Mouse (Mus musculus) left cerebral cortex, adult 9 months (tissue): ENCODE measurements at regions not wholly inside any gene's neighbourhood (a gene's known extent, or its start where the extent isn't known, plus 50 kb on each side); places are given as distances from the start of the nearest gene placed in this dataset.

Experiments used
- DNase-seq, 2 experiments: peaks; one replicate each; pipeline ENCODE4 v3.0.0; 2022; ENCODE audit warnings: low spot score in 2 of 2

DNA sequence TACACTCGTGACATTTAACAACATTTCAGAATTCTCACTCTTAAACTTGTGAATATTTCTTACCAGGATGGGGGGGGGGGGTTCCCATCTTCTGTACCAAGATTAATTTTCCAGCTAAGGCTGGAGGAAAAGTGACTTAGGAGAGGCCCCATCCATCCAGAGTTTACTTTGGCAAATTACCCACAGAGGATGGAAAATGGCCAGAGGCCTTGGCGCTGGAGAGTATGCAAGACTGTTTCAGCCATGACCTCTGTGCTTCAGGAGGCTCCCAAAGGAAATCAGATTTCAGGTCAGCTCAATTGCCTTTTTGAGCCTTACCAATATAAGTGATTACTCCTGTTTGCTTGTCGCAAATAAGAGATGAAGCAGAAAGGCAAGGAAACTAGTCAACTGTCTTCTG, 143.4 kb upstream of the F930015N05Rik start:
- DNase-seq, result no peak

DNA sequence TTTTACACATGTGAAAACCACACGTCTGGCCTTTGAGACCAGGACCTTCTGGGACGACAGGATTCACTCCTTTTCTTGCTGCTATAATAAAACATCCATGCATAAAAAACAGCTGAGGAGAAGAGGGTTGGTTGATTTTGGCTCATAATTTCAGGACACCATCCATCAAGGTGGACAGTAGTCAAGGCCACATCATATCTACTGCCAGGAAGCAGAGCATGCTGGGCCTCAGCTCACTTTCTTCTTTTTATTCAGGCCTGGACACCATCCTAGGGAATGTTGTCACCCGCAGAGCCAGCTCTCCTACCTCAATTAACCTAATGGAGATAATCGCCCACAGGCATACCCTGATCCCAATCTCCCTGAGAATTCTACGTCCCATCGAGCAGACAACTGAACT, 149.6 kb upstream of the F930015N05Rik start:
- DNase-seq, result no peak

DNA sequence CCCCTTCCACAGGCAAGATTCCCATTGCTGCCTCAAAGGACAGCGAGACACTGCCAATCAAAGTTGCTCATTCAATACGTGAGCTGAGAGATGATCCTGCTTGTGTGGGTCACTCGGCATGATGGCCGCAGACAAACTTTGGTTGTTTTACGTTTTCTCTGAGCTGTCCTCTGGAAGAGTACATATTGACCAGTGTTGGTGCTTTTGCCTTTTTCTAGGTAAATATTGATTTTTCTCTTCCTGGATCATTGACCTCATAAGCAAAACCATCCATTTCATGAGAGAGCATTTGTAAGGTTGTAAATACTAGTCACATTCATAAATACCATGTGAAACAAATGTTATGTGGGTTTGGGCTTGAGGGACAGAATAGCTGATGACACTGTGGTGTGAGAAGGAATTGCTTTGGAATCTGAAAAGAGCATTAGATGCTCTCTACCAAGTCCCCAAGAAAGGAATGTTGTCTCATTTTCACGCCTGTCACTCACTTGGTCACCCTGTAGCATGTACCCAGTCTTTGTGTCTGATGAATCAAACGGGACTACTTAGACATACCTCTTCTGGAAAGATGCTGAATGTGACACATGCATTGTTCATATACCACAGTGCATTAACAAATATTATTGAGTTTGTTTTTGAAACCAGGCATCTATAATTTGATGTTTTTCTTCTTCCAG, 150.7 kb upstream of the F930015N05Rik start:
- DNase-seq, result no peak

DNA sequence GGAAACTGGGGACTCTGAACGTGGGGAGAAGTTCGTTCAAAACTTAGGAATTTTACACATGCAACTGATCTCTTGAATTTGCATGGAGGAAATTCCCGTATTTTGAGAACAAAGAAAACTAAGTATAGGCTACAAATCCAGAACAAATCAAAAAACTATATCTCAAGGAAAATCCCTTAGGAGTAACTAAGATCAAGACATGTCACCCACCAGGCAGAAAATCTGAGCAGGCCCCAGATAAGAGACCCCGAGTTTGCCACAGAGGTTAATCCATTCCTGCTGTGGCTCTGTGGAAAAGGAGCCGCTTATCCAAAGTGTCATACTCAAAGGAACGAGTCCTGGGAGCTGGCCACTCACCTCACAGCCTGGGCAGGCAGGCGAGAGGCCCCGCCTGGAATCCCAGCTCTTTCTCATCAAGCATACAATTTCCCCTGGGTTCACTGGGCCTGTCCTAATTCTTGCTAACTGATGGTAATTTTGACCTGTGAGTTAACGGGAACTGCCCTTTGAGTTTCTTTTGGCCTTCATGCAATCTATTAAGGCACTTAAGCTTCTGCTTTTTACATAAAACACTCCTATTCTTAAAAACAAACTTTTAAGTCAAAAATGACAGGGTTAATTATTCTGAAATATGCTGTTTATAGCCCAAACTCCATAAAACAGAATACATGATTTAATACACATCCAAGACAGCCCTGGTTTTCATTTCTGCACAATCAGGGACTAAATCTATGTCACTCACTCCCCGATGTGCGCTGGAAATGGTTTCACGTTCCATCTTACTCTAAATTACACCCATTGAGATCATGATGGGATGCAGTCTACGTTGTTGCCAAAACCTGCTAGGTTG, 151.5 kb upstream of the F930015N05Rik start:
- DNase-seq, result no peak

DNA sequence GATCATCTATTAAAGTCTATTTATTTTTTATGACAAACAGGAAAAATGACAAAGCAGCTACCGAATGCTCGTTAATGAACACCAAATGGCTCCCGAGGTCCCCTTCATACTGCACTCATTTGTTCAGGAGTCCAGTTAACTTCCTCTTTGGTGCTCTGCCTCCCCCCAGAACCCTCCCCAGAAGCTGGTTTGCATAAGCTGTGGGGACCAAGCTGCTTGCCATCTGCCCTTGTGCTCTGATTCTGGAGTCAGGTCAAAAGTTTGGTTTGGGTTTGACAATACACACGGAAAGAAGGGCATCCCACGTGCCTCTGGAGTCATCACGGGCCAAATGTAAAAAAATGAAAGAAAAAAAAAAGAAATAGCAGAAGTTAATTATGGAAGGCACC, 152.1 kb upstream of the F930015N05Rik start:
- no peak for DNase-seq

DNA sequence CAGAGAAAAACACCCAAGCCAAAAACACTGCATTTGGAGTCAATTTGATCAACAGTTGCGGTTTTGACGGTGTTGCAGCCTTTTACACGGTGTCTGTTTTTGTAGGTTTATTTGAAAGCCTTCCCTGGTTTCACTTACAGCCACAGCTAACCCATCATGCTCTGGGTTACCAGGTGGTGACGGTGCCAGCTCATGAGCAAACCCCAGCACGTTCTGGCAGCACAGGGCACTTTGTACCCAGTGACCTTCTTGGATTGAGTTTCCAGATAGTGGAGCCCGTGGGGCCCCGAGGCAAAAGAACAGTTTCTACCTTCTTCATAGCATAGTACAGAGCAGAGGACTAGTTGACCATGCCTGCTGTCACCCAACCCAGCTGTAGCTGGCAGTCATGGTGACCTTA, 152.6 kb upstream of the F930015N05Rik start:
- no peak for DNase-seq

DNA sequence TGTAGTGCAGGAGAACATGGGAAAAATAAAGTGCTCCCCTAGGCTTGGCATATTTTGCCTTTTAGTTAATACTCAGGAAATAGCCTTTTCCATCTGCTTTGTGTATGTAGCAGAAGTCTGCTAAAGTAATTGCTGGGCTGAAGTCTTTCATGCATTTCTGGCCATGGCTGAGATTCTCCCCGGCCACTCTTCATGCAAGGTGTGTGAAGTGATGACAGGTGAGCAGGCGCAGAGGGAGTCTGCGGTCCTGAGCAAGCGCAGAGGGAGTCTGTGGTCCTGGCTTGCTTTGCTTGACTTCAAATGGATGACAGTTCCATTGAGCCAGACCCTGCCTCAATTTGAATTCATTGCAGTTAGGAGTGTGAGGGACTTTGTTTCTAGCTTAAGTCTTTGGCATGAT, 153.6 kb upstream of the F930015N05Rik start:
- no peak for DNase-seq

DNA sequence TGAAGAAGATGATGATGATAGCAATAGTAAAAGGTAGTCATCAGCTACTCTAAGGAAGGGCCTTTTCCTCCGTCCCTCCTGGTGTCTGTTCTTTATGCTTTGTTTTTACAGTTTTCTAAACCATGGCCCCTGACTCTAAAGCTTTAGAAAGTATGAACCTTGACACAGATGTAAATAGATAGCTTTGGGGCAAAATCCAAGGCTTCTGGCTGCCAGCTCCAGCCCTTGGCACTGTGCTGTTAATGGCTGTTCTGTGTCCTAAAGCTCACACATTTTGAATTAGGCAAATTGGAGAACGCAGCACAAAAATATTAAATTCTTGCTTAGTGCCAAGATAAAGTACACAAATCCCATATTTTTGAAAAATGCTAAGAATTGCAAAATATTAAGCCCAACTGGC, 155.8 kb upstream of the F930015N05Rik start:
- no peak for DNase-seq

DNA sequence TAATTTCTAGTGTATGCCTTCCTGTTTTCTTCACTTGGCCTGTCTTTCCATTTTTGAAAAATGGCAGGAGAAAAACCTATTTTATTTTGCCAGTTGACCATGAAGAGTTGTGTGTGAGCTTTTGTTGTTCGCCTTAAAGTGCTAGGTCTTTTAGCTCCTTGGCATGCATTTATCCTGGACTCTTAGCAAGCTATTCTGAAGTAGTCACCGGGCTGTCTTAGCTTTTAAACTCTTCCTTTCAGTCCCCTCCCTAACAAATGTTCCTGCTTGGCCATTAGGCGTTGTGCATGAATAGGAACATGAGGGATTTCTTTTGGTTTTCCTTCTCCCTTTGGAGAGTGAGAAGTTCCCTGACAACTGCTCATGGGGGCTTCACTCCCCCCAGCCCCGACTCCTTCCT, 160.9 kb upstream of the F930015N05Rik start:
- no peak for DNase-seq

DNA sequence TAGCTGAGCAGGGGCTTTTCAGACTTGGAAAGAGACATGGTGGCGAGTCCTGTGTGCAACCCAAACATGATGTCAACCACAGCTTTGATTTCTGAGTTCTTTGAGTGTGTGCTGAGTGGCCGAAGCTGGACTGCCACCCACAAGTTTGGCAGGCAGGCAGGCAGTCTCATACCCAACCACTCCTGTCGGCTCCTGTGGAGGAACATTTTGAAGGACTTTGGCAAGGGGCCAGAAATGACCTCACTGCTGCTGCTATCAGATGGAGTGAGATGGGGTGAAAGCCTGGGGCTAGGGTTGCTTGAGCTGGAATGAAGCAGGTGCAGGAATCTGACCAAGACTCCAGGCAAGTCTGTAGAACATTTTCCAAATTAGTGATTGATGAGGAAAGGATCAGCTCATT, 162.7 kb upstream of the F930015N05Rik start:
- no peak for DNase-seq

DNA sequence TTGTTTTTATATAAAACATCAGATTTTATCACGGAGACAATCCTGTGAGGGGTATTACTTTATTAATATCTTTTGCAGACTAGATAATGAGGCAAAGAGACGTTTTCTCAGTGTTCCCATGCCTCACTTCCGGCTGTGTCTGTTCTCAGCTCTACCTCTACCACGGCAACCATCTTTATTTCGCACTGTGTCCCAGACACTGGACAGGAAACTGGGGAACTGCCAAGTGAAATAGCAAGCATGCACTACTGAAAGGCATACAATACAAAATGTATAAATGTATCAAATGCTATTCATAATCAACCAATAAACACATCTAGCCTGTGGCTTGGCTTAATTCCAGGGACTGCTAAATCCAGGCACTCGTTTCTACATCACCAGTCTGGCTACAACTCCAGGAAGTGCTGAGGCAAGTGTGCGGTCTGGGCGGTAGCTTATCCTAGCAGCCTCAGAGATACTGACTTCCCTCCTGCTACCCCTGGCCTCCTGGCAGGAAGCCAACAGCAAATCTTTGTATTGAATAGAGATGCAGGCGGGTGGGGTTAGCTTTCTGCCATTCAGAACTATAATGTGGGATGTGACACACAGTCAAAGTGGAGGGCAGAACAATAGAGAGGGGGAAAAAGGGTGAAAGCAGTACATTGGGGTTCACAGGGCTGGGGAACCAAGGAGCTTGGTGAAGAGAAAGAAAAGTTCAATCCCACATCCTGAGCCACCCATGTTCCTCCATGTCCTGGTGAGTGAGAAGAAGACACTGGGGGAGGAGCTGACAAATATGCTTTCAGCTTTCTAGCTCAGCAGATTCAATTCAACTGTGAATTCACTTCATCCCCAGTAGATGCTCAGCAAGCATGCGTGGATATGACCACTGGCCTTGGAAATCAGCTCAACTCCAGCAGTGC, 164.0 kb upstream of the F930015N05Rik start:
- DNase-seq, result peak in 1 of 2 experiments; percentile 14

DNA sequence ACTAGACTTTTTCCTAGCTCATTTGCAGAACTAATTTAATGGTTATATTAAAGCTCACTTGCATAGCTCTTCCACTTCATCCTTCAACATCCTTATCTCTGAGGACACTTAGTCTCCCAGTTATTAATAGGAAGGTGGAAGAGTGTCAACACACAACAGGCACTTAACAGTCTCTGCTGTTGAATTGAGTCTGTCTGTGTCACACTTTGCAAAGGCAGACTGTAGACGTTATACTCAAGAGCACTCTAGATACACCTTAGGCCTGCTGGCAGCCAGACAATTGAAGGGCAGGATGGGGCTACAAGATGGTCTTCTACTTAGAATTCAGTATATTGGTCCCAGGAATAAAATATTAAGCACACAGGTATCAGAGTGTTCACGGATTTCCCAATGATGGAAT, 172.6 kb upstream of the F930015N05Rik start:
- DNase-seq, result no peak

DNA sequence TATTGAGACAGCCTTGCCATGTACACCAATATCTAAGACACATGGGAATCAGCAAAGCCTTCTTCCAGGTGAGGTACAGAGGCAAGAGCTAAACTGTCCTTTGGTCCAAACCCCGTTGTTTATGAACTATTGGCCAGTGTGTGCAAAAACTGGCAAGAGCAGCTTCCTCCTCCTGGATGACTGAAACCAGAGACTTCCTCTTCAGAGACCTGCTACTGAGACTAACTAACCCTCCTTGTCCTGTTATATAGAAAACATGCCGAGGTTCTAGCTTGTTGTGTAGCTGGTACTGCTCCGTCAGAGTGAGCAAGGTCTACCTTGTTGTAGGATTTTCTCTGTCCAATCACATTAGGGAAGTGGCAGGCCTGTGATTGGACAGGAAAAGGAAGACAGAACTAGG, 174.3 kb upstream of the F930015N05Rik start:
- DNase-seq, result no peak

DNA sequence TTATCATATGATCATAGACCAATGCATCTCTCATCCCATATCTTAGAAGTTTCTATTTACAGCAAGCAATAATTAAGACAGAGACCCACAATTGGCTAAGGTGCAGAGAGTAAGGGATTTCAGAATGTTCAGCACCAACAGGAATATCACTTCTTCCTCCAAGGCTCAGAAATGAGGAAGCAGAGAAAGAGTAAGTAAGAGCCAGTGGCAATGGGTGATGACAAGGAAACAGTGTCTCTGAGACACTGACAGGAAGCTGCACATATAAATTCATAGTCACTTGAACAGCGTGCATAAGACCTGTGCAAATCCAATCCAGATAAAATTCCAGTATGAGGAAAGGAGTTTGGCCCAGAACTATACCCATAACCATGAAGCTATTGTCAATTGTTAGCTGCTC, 178.7 kb upstream of the F930015N05Rik start:
- DNase-seq, result no peak

DNA sequence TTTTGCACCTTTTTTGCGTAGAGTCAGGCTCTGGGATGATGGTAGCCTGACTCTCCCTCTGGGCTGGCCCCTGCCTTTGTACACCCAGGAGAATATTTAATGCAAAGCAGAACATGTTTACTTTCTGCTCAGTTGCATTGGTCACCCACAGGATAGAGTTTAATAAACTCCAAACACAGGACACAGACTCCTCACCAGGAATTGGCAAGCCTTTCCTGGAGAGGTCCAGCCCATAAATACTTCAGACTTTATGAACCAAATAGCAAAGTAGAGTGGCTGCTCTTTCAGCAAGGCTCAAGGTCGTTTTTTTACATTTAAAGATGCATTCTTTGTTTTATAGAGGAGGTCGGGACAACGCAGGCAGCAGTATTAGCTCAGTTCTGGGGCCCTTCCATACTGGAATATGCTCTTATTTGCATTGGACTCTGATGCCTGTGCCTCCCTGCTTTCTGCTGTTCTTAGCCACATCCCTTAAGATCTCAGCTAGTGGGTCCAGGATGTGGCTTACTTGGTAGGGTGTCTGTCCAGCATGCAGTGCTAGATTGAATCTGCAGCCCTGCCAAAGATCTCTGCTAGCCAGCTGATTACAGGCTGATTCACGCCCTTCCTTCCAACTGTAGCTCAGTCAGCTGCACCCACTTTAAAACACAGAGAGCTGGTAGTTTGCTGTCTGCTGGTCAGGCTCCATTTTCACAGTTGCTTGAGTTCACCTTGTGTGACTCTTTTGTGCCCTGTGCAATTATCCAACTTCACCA, 182.4 kb upstream of the F930015N05Rik start:
- DNase-seq, result no peak

DNA sequence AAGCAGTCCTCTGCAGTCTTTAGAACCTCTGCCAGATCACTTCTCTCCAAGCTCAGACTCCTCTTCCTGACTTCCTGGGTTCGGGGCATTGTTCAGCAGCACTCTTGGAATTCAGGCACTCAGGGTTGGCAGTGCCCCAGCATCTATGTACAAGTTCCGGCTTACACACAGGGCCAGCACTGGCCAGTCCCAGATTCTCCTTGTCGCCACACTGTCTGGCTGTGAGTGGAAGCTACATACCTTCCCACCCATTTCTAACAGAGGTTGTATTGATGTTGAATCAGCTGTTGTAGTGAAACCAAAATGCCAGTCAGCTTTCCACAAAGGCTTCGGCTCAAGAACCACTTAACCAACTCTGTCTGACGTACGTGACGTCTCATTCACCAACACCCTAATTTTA, 190.7 kb upstream of the F930015N05Rik start:
- no peak for DNase-seq

DNA sequence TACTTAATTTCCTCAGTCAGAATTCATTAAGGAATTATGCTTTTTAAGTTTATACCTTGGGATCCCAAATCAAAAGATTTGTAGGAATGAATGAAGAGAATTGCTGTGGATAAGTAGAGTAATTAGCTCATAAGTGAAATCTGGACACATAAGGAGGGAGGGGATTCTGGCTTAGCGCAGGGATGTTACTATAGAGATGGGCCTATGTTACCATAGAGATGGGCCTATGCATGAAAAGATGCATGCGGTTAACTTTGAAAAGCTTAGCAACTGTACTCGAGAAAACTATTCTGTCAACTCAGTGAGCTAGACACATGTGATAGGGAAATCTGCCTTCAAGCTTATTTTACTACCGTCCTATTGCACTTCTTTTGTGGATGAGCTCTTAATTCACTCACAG, 204.5 kb upstream of the F930015N05Rik start:
- no peak for DNase-seq

DNA sequence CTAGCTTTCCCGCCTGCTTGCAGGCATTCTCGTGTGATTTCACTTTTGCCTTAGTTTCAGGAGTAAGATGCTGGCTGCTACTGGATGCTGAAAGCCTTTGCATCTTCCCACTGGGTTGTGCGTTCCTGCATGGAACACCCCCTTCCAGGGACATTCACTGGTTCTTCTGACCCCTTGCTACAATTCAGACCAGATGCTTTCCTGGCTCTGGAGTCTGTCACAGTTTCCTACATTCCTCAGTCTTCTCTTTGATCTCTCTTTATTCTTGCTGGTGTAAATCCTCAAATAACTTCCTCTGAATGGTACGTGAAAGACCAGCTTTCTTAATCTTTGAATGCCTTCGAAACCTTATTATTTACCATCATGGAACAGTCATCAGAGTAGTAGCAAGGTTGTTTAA, 206.7 kb upstream of the F930015N05Rik start:
- DNase-seq, result no peak

DNA sequence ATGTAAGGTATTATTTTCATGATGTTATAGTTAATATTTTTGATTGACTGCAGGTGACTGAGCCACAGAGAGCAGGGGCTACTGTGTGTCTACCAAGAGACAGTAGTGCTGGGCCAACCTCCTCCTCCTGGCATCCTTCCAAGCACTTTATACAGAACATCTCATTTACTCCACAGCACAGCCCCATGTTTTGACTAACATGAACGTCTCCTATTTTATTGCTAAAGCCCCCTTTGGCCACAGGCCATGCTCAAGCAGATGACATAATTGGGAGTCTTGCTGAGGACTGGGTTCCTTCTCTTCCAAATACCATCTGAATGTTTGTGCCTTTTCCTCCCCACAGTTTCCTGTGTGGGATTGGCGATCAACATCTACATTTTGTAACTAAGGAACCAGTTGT, 211.5 kb upstream of the F930015N05Rik start:
- DNase-seq, result no peak

DNA sequence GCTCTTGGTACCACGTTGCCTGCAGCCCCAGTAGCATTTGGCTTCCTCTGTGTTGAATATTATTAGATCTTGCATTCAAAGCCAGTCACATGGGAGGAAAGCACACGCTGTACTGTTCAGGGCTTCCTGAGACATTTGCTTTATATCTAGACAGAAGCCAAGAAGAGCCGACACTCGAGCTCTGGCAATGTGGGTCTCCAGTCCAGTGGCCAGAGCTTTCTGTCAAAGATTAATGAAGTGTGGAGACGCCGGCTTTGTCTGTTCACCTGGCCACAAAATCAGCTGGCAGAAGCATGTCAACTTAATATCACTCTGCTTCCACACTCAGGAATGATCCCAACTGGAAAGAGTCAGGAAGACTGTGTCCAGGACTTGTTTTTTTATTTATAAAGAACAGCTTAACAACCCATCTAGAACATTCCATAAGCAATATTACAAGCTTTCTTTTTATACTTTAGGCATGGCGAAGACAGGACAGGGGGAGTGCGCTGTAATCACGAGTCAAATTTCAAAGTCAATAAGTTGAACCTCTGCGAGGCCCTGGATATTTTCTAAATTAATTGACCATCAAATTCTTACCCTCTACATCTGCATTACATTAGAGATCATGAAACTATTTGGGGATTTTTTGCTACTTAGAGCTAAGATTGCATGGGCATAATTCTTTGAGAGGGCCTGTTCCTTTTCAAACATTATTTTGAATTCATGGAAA, 214.3 kb upstream of the F930015N05Rik start:
- no peak for DNase-seq

DNA sequence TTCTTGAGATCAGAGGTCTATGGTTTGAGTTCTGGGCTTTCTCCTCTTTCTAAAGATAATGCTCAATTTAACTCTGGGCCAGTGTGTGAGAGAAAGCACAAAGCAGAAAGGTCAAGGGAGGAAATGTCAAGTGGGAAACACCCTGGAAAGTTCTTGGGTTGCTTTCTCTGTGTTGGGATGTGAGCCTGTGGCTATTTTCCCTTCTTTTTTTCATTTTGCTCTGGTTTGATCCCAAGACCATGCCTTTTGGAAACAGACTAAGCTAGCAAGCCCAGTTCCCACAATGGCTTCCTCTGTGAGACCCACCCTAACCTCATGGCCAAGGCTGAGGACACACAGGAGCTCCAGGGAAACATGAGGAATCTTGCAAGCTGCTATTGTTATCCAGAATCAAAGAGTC, 216.4 kb upstream of the F930015N05Rik start:
- DNase-seq, result no peak
